Mouse (Mus musculus): Measurements from ENCODE around the gene Il22ra1. TPM values are rescaled to one million over a fixed set of nuclear protein-coding genes. Genes with fewer than 3 reads are reported as not detected.

Gene Il22ra1
- polyA plus RNA-seq, 1 experiment from 2014 or later = not detected

- 76% methylated on average over 10 of the region's 10 CpGs for WGBS
- Histone ChIP-seq H3K9me3 (ENCODE audit: control insufficient read depth, low read length) (no peaks in the 10 kb centered on the region), H3K27ac (replicated peaks in 1 of 2; ENCODE audit: control insufficient read depth in 1 of 2, insufficient read depth in 1 of 2, low read depth in 2 of 2, low read length in 2 of 2) (no peak overlapping the region), H3K36me3 (ENCODE audit: control insufficient read depth, insufficient read depth, low read length) (no peaks in the 10 kb centered on the region), H3K4me3 (ENCODE audit: control insufficient read depth in 1 of 2, insufficient read depth in 1 of 2, low read depth in 1 of 2, low read length in 2 of 2) (no peak overlapping the region), H3K9ac (ENCODE audit: low read length) (no peak overlapping the region), H3K4me2 (ENCODE audit: low read length) (no peak overlapping the region), H3K4me1 (ENCODE audit: control insufficient read depth in 2 of 2, insufficient read depth in 2 of 2, low read length in 2 of 2) (no peaks in the 10 kb centered on the region; a peak in 1 of 4 replicates), H3K27me3 (ENCODE audit: control insufficient read depth, insufficient read depth, low read length) (no peaks in the 10 kb centered on the region)
- no peak for ATAC-seq (ENCODE audit: insufficient number of reproducible peaks, insufficient read depth, low FRiP score, low read depth)
Observed at GRCm38 (mm10) chr4:135745613-135746012, 17.6 kb downstream of the Il22ra1 start.

DNA sequence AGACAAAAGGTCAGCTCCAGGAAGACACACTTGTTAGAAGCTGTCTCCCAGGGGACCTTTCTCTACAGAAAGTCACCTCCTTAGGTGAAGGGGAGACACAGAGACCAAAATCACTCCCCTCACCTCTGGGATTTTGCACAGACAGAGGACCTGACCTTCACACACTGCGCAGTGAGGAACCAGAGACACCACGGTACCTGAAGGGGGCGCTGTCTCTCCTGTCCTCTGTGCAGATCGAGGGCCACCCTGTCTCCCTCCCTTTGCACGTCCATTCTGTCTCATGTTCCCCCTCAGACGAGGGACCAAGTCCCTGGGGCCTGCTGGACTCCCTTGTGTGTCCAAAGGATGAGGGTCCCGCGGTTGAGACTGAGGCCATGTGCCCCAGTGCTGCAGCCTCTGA, 22.9 kb downstream of the Il22ra1 start:
- no peak overlapping the region for H3K4me3 ChIP-seq (ENCODE audit: control insufficient read depth in 1 of 2, insufficient read depth in 1 of 2, low read depth in 1 of 2, low read length in 2 of 2)
- peaks cover 9% of the 10 kb centered on the region; the same call in 1 of the 2 replicates for H3K9me3 ChIP-seq (ENCODE audit: control insufficient read depth, low read length)
- H3K27ac ChIP-seq (replicated peaks in 1 of 2; ENCODE audit: control insufficient read depth in 1 of 2, insufficient read depth in 1 of 2, low read depth in 2 of 2, low read length in 2 of 2) = no peak overlapping the region
- no peaks in the 10 kb centered on the region for H3K36me3 ChIP-seq (ENCODE audit: control insufficient read depth, insufficient read depth, low read length)
- ATAC-seq (ENCODE audit: insufficient number of reproducible peaks, insufficient read depth, low FRiP score, low read depth) = no peak
- no peaks in the 10 kb centered on the region for H3K27me3 ChIP-seq (ENCODE audit: control insufficient read depth, insufficient read depth, low read length)
- H3K4me2 ChIP-seq (ENCODE audit: low read length) = no peak overlapping the region
- H3K4me1 ChIP-seq (ENCODE audit: control insufficient read depth in 2 of 2, insufficient read depth in 2 of 2, low read length in 2 of 2) = no peaks in the 10 kb centered on the region; a peak in 1 of 4 replicates
- no peak overlapping the region for H3K9ac ChIP-seq (ENCODE audit: low read length)
- 68% methylated on average over 8 of the region's 8 CpGs for WGBS

DNA sequence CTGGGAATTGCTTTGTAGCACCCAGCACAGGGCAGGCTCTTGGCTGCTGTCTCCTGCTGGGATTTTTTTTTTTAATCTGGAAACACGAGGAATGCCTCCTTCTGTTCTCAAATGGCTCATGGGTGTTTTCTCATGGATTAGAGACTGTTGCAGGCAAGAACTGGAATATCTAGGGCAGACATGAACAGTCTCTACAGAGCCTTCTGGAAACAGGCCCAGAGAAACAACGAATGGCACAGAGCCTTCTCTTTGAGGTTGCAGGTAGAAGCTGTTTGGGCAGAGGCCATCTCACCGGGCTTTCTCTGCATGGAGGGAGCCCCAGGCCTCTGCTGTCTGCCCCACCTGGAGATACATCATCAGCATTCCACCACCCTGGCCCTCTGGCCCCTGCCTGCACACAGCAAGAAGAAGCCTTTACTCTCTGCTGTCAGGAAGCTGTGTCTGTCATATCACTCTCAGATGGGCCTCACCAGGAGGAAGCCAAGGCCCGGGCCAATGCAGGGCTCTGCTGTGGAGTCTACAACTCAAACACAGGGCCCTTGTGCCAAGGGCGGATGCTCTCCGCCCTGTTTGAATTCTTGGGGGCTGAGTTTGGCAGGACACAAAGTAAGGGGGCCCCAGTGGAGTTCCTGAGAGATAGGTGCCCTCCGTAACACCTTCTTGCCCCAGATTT, 24.3 kb downstream of the Il22ra1 start:
- no peaks in the 10 kb centered on the region for H3K27me3 ChIP-seq (ENCODE audit: control insufficient read depth, insufficient read depth, low read length)
- no peaks in the 10 kb centered on the region for H3K36me3 ChIP-seq (ENCODE audit: control insufficient read depth, insufficient read depth, low read length)
- WGBS = 71% methylated on average over 7 of the region's 7 CpGs
- H3K9me3 ChIP-seq (ENCODE audit: control insufficient read depth, low read length) = peaks cover 9% of the 10 kb centered on the region; the same call in 1 of the 2 replicates
- H3K4me1 ChIP-seq (ENCODE audit: control insufficient read depth in 2 of 2, insufficient read depth in 2 of 2, low read length in 2 of 2) = no peaks in the 10 kb centered on the region; a peak in 1 of 4 replicates
- no peak overlapping the region for H3K27ac ChIP-seq (replicated peaks in 1 of 2; ENCODE audit: control insufficient read depth in 1 of 2, insufficient read depth in 1 of 2, low read depth in 2 of 2, low read length in 2 of 2)
- no peak for ATAC-seq (ENCODE audit: insufficient number of reproducible peaks, insufficient read depth, low FRiP score, low read depth)
- H3K4me3 ChIP-seq (ENCODE audit: control insufficient read depth in 1 of 2, insufficient read depth in 1 of 2, low read depth in 1 of 2, low read length in 2 of 2) = no peak overlapping the region
- no peak overlapping the region for H3K4me2 ChIP-seq (ENCODE audit: low read length)
- no peak overlapping the region for H3K9ac ChIP-seq (ENCODE audit: low read length)

DNA sequence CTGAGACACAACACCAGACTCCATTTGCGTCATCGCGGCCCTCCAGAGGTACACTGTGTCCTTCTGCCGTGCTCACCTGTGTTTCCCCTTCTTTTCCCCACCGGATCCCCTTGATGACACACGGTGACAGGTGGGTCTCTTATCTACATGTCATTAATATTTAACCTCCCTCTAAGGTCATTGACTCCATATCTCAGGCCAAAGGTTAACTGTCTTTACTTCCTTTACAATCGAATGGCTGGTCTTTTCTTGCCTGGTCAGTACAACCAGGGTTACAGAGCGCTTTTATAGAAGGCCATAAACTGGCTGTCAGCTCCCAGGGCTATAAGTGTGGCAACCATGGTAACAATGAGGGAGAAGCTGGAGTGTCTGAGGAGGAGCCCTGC, 24.8 kb downstream of the Il22ra1 start:
- Histone ChIP-seq H3K27me3 (ENCODE audit: control insufficient read depth, insufficient read depth, low read length) (no peaks in the 10 kb centered on the region), H3K9ac (ENCODE audit: low read length) (no peak overlapping the region), H3K4me3 (ENCODE audit: control insufficient read depth in 1 of 2, insufficient read depth in 1 of 2, low read depth in 1 of 2, low read length in 2 of 2) (no peak overlapping the region), H3K9me3 (ENCODE audit: control insufficient read depth, low read length) (peaks cover 9% of the 10 kb centered on the region; the same call in 1 of the 2 replicates), H3K4me1 (ENCODE audit: control insufficient read depth in 2 of 2, insufficient read depth in 2 of 2, low read length in 2 of 2) (no peaks in the 10 kb centered on the region; a peak in 1 of 4 replicates), H3K4me2 (ENCODE audit: low read length) (no peak overlapping the region), H3K36me3 (ENCODE audit: control insufficient read depth, insufficient read depth, low read length) (no peaks in the 10 kb centered on the region), H3K27ac (replicated peaks in 1 of 2; ENCODE audit: control insufficient read depth in 1 of 2, insufficient read depth in 1 of 2, low read depth in 2 of 2, low read length in 2 of 2) (no peak overlapping the region)
- no peak for ATAC-seq (ENCODE audit: insufficient number of reproducible peaks, insufficient read depth, low FRiP score, low read depth)
- 77% methylated on average over 8 of the region's 8 CpGs for WGBS

DNA sequence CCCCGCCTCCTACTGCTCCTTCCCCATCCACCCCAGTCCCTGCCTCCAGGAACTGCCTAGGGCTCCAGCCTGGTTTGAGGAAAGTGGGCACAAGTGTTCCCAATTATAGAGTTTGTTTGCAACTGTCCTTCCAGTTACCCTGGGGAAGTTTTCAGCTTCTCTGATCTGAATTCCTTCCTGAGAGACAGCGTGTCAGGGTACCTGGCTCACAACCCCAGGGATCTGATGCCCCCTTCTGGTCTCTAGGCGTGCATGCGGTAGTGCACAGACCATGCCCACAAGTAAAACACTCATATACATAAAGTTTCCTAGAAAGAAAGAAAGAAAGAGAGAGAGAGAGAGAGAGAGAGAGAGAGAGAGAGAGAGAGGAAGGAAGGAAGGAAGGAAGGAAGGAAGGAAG, 30.4 kb downstream of the Il22ra1 start:
- Histone ChIP-seq H3K27me3 (ENCODE audit: control insufficient read depth, insufficient read depth, low read length) (no peaks in the 10 kb centered on the region), H3K27ac (replicated peaks in 1 of 2; ENCODE audit: control insufficient read depth in 1 of 2, insufficient read depth in 1 of 2, low read depth in 2 of 2, low read length in 2 of 2) (no peak overlapping the region), H3K4me3 (ENCODE audit: control insufficient read depth in 1 of 2, insufficient read depth in 1 of 2, low read depth in 1 of 2, low read length in 2 of 2) (no peak overlapping the region), H3K9me3 (ENCODE audit: control insufficient read depth, low read length) (peaks cover 9% of the 10 kb centered on the region; the same call in 1 of the 2 replicates), H3K4me1 (ENCODE audit: control insufficient read depth in 2 of 2, insufficient read depth in 2 of 2, low read length in 2 of 2) (peaks cover 3 to 6% of the 10 kb centered on the region in 2 experiments; a peak in 3 of 4 replicates), H3K9ac (ENCODE audit: low read length) (no peak overlapping the region), H3K4me2 (ENCODE audit: low read length) (no peak overlapping the region), H3K36me3 (ENCODE audit: control insufficient read depth, insufficient read depth, low read length) (no peaks in the 10 kb centered on the region)
- WGBS = 37% methylated on average over 4 of the region's 4 CpGs
- no peak for ATAC-seq (ENCODE audit: insufficient number of reproducible peaks, insufficient read depth, low FRiP score, low read depth)

DNA sequence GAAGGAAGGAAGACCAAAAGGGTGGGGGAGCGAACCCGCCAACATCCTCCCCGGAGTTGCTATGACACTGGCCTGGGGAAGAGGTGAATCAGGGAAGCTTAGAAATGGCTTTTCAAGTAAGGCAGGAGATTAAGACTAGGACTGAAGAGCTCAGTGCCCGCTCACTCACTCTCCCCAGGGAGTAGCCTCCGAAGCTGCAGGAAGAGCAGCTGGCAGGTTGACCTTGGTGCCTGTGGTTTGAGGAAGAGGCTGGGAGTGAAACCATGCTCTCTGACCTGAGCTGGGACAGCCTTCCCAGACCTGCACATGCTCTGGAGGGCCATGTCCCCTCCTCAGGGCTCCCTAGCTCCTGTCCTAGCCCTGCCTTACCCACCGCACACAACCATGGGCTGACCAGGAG, 30.9 kb downstream of the Il22ra1 start:
- no peak for ATAC-seq (ENCODE audit: insufficient number of reproducible peaks, insufficient read depth, low FRiP score, low read depth)
- H3K4me2 ChIP-seq (ENCODE audit: low read length) = no peak overlapping the region
- H3K36me3 ChIP-seq (ENCODE audit: control insufficient read depth, insufficient read depth, low read length) = no peaks in the 10 kb centered on the region
- H3K4me3 ChIP-seq (ENCODE audit: control insufficient read depth in 1 of 2, insufficient read depth in 1 of 2, low read depth in 1 of 2, low read length in 2 of 2) = no peak overlapping the region
- H3K27ac ChIP-seq (replicated peaks in 1 of 2; ENCODE audit: control insufficient read depth in 1 of 2, insufficient read depth in 1 of 2, low read depth in 2 of 2, low read length in 2 of 2) = no peak overlapping the region
- no peak overlapping the region for H3K9ac ChIP-seq (ENCODE audit: low read length)
- peaks cover 9% of the 10 kb centered on the region; the same call in 1 of the 2 replicates for H3K9me3 ChIP-seq (ENCODE audit: control insufficient read depth, low read length)
- H3K4me1 ChIP-seq (ENCODE audit: control insufficient read depth in 2 of 2, insufficient read depth in 2 of 2, low read length in 2 of 2) = peaks cover 3 to 6% of the 10 kb centered on the region in 2 experiments; a peak in 3 of 4 replicates
- 35% methylated on average over 6 of the region's 6 CpGs for WGBS
- no peaks in the 10 kb centered on the region for H3K27me3 ChIP-seq (ENCODE audit: control insufficient read depth, insufficient read depth, low read length)

GRCm38 (mm10) chr4:135759356-135759976, 31.5 kb downstream of the Il22ra1 start, which contains the start of gene Myom3:
Gene Myom3, plus strand, starts transcription at chr4:135759715.
- Histone ChIP-seq H3K27ac (replicated peaks in 1 of 2; ENCODE audit: control insufficient read depth in 1 of 2, insufficient read depth in 1 of 2, low read depth in 2 of 2, low read length in 2 of 2) (no peak within 1 kb of the TSS), H3K9me3 (ENCODE audit: control insufficient read depth, low read length) (peaks cover 3% of the 10 kb centered on the region; the same call in 1 of the 2 replicates), H3K36me3 (ENCODE audit: control insufficient read depth, insufficient read depth, low read length) (no peaks in the 10 kb centered on the region), H3K4me1 (ENCODE audit: control insufficient read depth in 2 of 2, insufficient read depth in 2 of 2, low read length in 2 of 2) (peaks cover 3 to 6% of the 10 kb centered on the region in 2 experiments; a peak in 3 of 4 replicates), H3K9ac (ENCODE audit: low read length) (no peak within 1 kb of the TSS), H3K4me2 (ENCODE audit: low read length) (no peak within 1 kb of the TSS), H3K27me3 (ENCODE audit: control insufficient read depth, insufficient read depth, low read length) (no peaks in the 10 kb centered on the region), H3K4me3 (ENCODE audit: control insufficient read depth in 1 of 2, insufficient read depth in 1 of 2, low read depth in 1 of 2, low read length in 2 of 2) (no peak within 1 kb of the TSS)
- WGBS = 34% methylated on average over 10 of the region's 10 CpGs
- ATAC-seq (ENCODE audit: insufficient number of reproducible peaks, insufficient read depth, low FRiP score, low read depth) = no peak

Measured in heart, embryonic 14.5 days (tissue).